Mouse (Mus musculus): ENCODE results near the gene Rapgef6. TPM values are rescaled to one million over a fixed set of nuclear protein-coding genes. Genes with fewer than 3 reads are reported as not detected.

Rapgef6 gene
- polyA plus RNA-seq, 1 experiment from 2014 or later: 35.8 TPM

GRCm38 (mm10) chr11:54540328-54540727, 17.7 kb downstream of the Rapgef6 start:
- Histone ChIP-seq H3K36me3 (ENCODE audit: control insufficient read depth, insufficient read depth, low read length) (no peaks in the 10 kb centered on the region), H3K27me3 (ENCODE audit: control insufficient read depth, insufficient read depth, low read length) (no peaks in the 10 kb centered on the region), H3K4me2 (replicated peaks; ENCODE audit: low read depth, low read length) (no peak overlapping the region), H3K27ac (ENCODE audit: low read depth, low read length) (no peak overlapping the region), H3K4me1 (ENCODE audit: control insufficient read depth, insufficient read depth, low read length) (no peaks in the 10 kb centered on the region), H3K4me3 (ENCODE audit: low read length) (no peak overlapping the region), H3K9ac (ENCODE audit: low read depth, low read length) (no peak overlapping the region), H3K9me3 (ENCODE audit: control insufficient read depth, low read length) (no peaks in the 10 kb centered on the region)
- ATAC-seq (ENCODE audit: low FRiP score, low TSS enrichment): no peak

GRCm38 (mm10) chr11:54542414-54542813, 19.8 kb downstream of the Rapgef6 start:
- Histone ChIP-seq H3K4me3 (ENCODE audit: low read length) (no peak overlapping the region), H3K9me3 (ENCODE audit: control insufficient read depth, low read length) (no peaks in the 10 kb centered on the region), H3K4me2 (replicated peaks; ENCODE audit: low read depth, low read length) (no peak overlapping the region), H3K9ac (ENCODE audit: low read depth, low read length) (no peak overlapping the region), H3K36me3 (ENCODE audit: control insufficient read depth, insufficient read depth, low read length) (no peaks in the 10 kb centered on the region), H3K4me1 (ENCODE audit: control insufficient read depth, insufficient read depth, low read length) (no peaks in the 10 kb centered on the region), H3K27ac (ENCODE audit: low read depth, low read length) (no peak overlapping the region), H3K27me3 (ENCODE audit: control insufficient read depth, insufficient read depth, low read length) (no peaks in the 10 kb centered on the region)
- ATAC-seq (ENCODE audit: low FRiP score, low TSS enrichment): no peak

- Histone ChIP-seq H3K27ac (ENCODE audit: low read depth, low read length) (no peak overlapping the region), H3K27me3 (ENCODE audit: control insufficient read depth, insufficient read depth, low read length) (no peaks in the 10 kb centered on the region), H3K4me1 (ENCODE audit: control insufficient read depth, insufficient read depth, low read length) (no peaks in the 10 kb centered on the region), H3K4me2 (replicated peaks; ENCODE audit: low read depth, low read length) (no peak overlapping the region), H3K36me3 (ENCODE audit: control insufficient read depth, insufficient read depth, low read length) (no peaks in the 10 kb centered on the region), H3K4me3 (ENCODE audit: low read length) (no peak overlapping the region), H3K9ac (ENCODE audit: low read depth, low read length) (no peak overlapping the region), H3K9me3 (ENCODE audit: control insufficient read depth, low read length) (no peaks in the 10 kb centered on the region)
- WGBS: 78% methylated on average over 2 of the region's 2 CpGs
- ATAC-seq (ENCODE audit: low FRiP score, low TSS enrichment): no peak
Observed at GRCm38 (mm10) chr11:54554970-54555369, 32.3 kb downstream of the Rapgef6 start.

GRCm38 (mm10) chr11:54562761-54563160, 40.1 kb downstream of the Rapgef6 start:
- no peak for ATAC-seq (ENCODE audit: low FRiP score, low TSS enrichment)
- H3K4me2 ChIP-seq (replicated peaks; ENCODE audit: low read depth, low read length): no peak overlapping the region
- H3K4me3 ChIP-seq (ENCODE audit: low read length): no peak overlapping the region
- no peaks in the 10 kb centered on the region for H3K27me3 ChIP-seq (ENCODE audit: control insufficient read depth, insufficient read depth, low read length)
- 91% methylated on average over 5 of the region's 5 CpGs for WGBS
- H3K36me3 ChIP-seq (ENCODE audit: control insufficient read depth, insufficient read depth, low read length): no peaks in the 10 kb centered on the region
- no peak overlapping the region for H3K27ac ChIP-seq (ENCODE audit: low read depth, low read length)
- no peaks in the 10 kb centered on the region for H3K9me3 ChIP-seq (ENCODE audit: control insufficient read depth, low read length)
- no peak overlapping the region for H3K9ac ChIP-seq (ENCODE audit: low read depth, low read length)
- no peaks in the 10 kb centered on the region for H3K4me1 ChIP-seq (ENCODE audit: control insufficient read depth, insufficient read depth, low read length)

GRCm38 (mm10) chr11:54567959-54568358, 45.3 kb downstream of the Rapgef6 start:
- no peaks in the 10 kb centered on the region for H3K27me3 ChIP-seq (ENCODE audit: control insufficient read depth, insufficient read depth, low read length)
- H3K4me1 ChIP-seq (ENCODE audit: control insufficient read depth, insufficient read depth, low read length): no peaks in the 10 kb centered on the region
- H3K9me3 ChIP-seq (ENCODE audit: control insufficient read depth, low read length): no peaks in the 10 kb centered on the region
- H3K36me3 ChIP-seq (ENCODE audit: control insufficient read depth, insufficient read depth, low read length): no peaks in the 10 kb centered on the region
- H3K9ac ChIP-seq (ENCODE audit: low read depth, low read length): no peak overlapping the region
- WGBS: 50% methylated on average over 1 of the region's 1 CpGs
- H3K27ac ChIP-seq (ENCODE audit: low read depth, low read length): no peak overlapping the region
- no peak overlapping the region for H3K4me3 ChIP-seq (ENCODE audit: low read length)
- no peak for ATAC-seq (ENCODE audit: low FRiP score, low TSS enrichment)
- H3K4me2 ChIP-seq (replicated peaks; ENCODE audit: low read depth, low read length): no peak overlapping the region

- Histone ChIP-seq H3K27ac (ENCODE audit: low read depth, low read length) (no peak overlapping the region), H3K4me2 (replicated peaks; ENCODE audit: low read depth, low read length) (no peak overlapping the region), H3K4me1 (ENCODE audit: control insufficient read depth, insufficient read depth, low read length) (no peaks in the 10 kb centered on the region), H3K9ac (ENCODE audit: low read depth, low read length) (no peak overlapping the region), H3K36me3 (ENCODE audit: control insufficient read depth, insufficient read depth, low read length) (0 out of 2 replicates have a peak, but pooled peaks cover 3% of the 10 kb centered on the region), H3K27me3 (ENCODE audit: control insufficient read depth, insufficient read depth, low read length) (no peaks in the 10 kb centered on the region), H3K4me3 (ENCODE audit: low read length) (no peak overlapping the region), H3K9me3 (ENCODE audit: control insufficient read depth, low read length) (no peaks in the 10 kb centered on the region)
- WGBS: 87% methylated on average over 2 of the region's 2 CpGs
- no peak for ATAC-seq (ENCODE audit: low FRiP score, low TSS enrichment)
Observed at GRCm38 (mm10) chr11:54574741-54575140, 52.1 kb downstream of the Rapgef6 start.

GRCm38 (mm10) chr11:54592585-54592984, 69.9 kb downstream of the Rapgef6 start:
- no peaks in the 10 kb centered on the region for H3K4me1 ChIP-seq (ENCODE audit: control insufficient read depth, insufficient read depth, low read length)
- 77% methylated on average over 3 of the region's 3 CpGs for WGBS
- no peak overlapping the region for H3K4me2 ChIP-seq (replicated peaks; ENCODE audit: low read depth, low read length)
- H3K9me3 ChIP-seq (ENCODE audit: control insufficient read depth, low read length): no peaks in the 10 kb centered on the region
- no peaks in the 10 kb centered on the region for H3K36me3 ChIP-seq (ENCODE audit: control insufficient read depth, insufficient read depth, low read length)
- ATAC-seq (ENCODE audit: low FRiP score, low TSS enrichment): no peak
- H3K27me3 ChIP-seq (ENCODE audit: control insufficient read depth, insufficient read depth, low read length): no peaks in the 10 kb centered on the region
- no peak overlapping the region for H3K9ac ChIP-seq (ENCODE audit: low read depth, low read length)
- no peak overlapping the region for H3K27ac ChIP-seq (ENCODE audit: low read depth, low read length)
- no peak overlapping the region for H3K4me3 ChIP-seq (ENCODE audit: low read length)

- H3K4me2 ChIP-seq (replicated peaks; ENCODE audit: low read depth, low read length): no peak overlapping the region
- H3K27ac ChIP-seq (ENCODE audit: low read depth, low read length): no peak overlapping the region
- ATAC-seq (ENCODE audit: low FRiP score, low TSS enrichment): no peak
- no peaks in the 10 kb centered on the region for H3K27me3 ChIP-seq (ENCODE audit: control insufficient read depth, insufficient read depth, low read length)
- no peak overlapping the region for H3K4me3 ChIP-seq (ENCODE audit: low read length)
- 90% methylated on average over 2 of the region's 2 CpGs for WGBS
- H3K36me3 ChIP-seq (ENCODE audit: control insufficient read depth, insufficient read depth, low read length): no peaks in the 10 kb centered on the region
- H3K4me1 ChIP-seq (ENCODE audit: control insufficient read depth, insufficient read depth, low read length): no peaks in the 10 kb centered on the region
- no peaks in the 10 kb centered on the region for H3K9me3 ChIP-seq (ENCODE audit: control insufficient read depth, low read length)
- H3K9ac ChIP-seq (ENCODE audit: low read depth, low read length): no peak overlapping the region
Observed at GRCm38 (mm10) chr11:54594049-54594448, 71.4 kb downstream of the Rapgef6 start.

- Histone ChIP-seq H3K4me2 (replicated peaks; ENCODE audit: low read depth, low read length) (no peak overlapping the region), H3K27ac (ENCODE audit: low read depth, low read length) (no peak overlapping the region), H3K27me3 (ENCODE audit: control insufficient read depth, insufficient read depth, low read length) (no peaks in the 10 kb centered on the region), H3K4me3 (ENCODE audit: low read length) (no peak overlapping the region), H3K36me3 (ENCODE audit: control insufficient read depth, insufficient read depth, low read length) (no peaks in the 10 kb centered on the region), H3K9ac (ENCODE audit: low read depth, low read length) (no peak overlapping the region), H3K4me1 (ENCODE audit: control insufficient read depth, insufficient read depth, low read length) (no peaks in the 10 kb centered on the region), H3K9me3 (ENCODE audit: control insufficient read depth, low read length) (no peaks in the 10 kb centered on the region)
- no peak for ATAC-seq (ENCODE audit: low FRiP score, low TSS enrichment)
- WGBS: 78% methylated on average over 4 of the region's 4 CpGs
Observed at GRCm38 (mm10) chr11:54595053-54595452, 72.4 kb downstream of the Rapgef6 start.
